Mouse (Mus musculus) kidney, embryonic 15.5 days (tissue): ENCODE data around the gene Slc5a4b. TPM values are rescaled to one million over a fixed set of nuclear protein-coding genes. Genes with fewer than 3 reads are reported as not detected.

Source experiments
- ATAC-seq: fragments of 200-750 bp; cut with Nextera tagmentation; replicated peaks from 2 replicates; pipeline ENCODE4 v1.8.0; 2017; ENCODE audit warnings: moderate TSS enrichment; ENCODE audit not compliant: low FRiP score
- H3K27ac ChIP-seq: fragments of 300-500 bp; sonication (generic); 2 replicates; pipeline ENCODE4 v1.5.1; 2015; ENCODE audit warnings: mild to moderate bottlenecking, inconsistent platforms
- H3K27me3 ChIP-seq: fragments of 300-500 bp; sonication (generic); 2 replicates; pipeline ENCODE4 v1.6.1; 2015; ENCODE audit warnings: inconsistent platforms
- H3K36me3 ChIP-seq: fragments of 300-500 bp; sonication (generic); 2 replicates; pipeline ENCODE4 v1.6.1; 2015; ENCODE audit warnings: inconsistent platforms
- H3K4me1 ChIP-seq: fragments of 300-500 bp; sonication (generic); 2 replicates; pipeline ENCODE4 v1.6.1; 2015; ENCODE audit warnings: inconsistent platforms
- H3K4me2 ChIP-seq: fragments of 300-500 bp; sonication (generic); 2 replicates; pipeline ENCODE4 v1.6.1; 2015; ENCODE audit warnings: moderate library complexity, mild to moderate bottlenecking, inconsistent platforms
- H3K4me3 ChIP-seq: fragments of 300-500 bp; sonication (generic); replicated peaks from 2 replicates; pipeline ENCODE4 v1.5.1; 2015; ENCODE audit warnings: mild to moderate bottlenecking, inconsistent platforms
- H3K9ac ChIP-seq: fragments of 300-500 bp; sonication (generic); 2 replicates; pipeline ENCODE4 v1.6.1; 2015; ENCODE audit warnings: mild to moderate bottlenecking, inconsistent platforms
- H3K9me3 ChIP-seq: fragments of 300-500 bp; sonication (generic); replicated peaks from 2 replicates; pipeline ENCODE4 v1.6.1; 2016; ENCODE audit warnings: inconsistent platforms
- WGBS: fragments of 180-500 bp; shearing (Covaris S2); methylation state at CpG from one replicate; pipeline ENCODE4 v1.1.7; 2015; ENCODE audit warnings: mixed read lengths; 5-methylcytosine and 5-hydroxymethylcytosine counted together
- microRNA-seq: library from miRNA; unstranded; fragments of <30 nt; microRNA quantifications from one replicate; pipeline ENCODE4, GENCODE M21; 2016
- polyA plus RNA-seq: library from polyadenylated mRNA; unstranded; fragments of >200 nt; fragmentation: Nextera tagmentation; extraction: Ambion mirVana; gene quantifications from 2 replicates; pipeline ENCODE4 v1.2.1, GENCODE M21; 2015

Gene Slc5a4b
- polyA plus RNA-seq, 1 experiment from 2014 or later = 0.18 TPM

DNA sequence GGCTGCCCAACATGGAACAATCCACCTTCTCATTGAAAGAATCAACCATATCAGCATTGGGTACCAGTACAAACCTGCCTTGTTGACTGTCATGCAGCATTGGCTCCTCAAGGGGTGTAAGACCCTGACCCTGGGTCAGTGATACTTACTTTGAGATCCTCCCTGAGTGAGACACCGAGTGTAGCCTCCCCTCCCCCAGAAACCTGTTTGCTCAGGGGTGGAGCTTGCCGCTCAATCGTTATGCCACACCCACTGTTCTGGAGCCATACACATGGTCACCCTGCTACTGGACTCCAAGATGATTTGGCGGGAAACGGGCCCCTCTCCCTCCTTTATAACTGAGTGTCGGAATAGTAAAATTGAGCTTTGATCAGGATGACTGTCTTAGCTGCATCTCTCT, 86.8 kb downstream of the Slc5a4b start:
- ATAC-seq = no peak
- H3K27ac ChIP-seq = no peak overlapping the region
- H3K9ac ChIP-seq = no peak overlapping the region
- no peak overlapping the region for H3K4me2 ChIP-seq
- H3K36me3 ChIP-seq = no peaks in the 10 kb centered on the region
- no peaks in the 10 kb centered on the region for H3K27me3 ChIP-seq
- no peak overlapping the region for H3K4me3 ChIP-seq
- WGBS = 86% methylated on average over 6 of the region's 6 CpGs
- peaks cover 6% of the 10 kb centered on the region; the same call in 1 of the 2 replicates for H3K9me3 ChIP-seq
- peaks cover 14% of the 10 kb centered on the region; the same call in 1 of the 2 replicates for H3K4me1 ChIP-seq

DNA sequence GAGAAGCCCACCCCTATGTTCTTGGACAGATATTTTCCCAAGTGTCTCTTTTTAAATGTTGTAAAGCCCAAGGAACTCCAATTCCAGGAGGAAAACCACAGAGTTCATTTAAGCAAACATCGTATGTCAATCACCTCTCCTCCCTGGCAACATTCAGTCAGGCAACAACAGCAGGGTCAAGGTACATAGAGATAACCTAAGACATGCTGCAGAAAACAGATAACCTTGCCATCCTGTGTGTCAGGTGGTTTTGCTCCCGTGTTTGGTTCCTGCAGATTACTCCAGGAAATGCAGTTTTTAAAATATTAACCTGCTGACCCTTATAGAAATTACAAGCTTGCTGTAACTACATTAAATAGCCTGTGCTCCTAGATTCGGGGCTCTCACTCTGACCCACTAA, 89.0 kb downstream of the Slc5a4b start:
- Histone ChIP-seq H3K27me3 (no peaks in the 10 kb centered on the region), H3K4me2 (no peak overlapping the region), H3K36me3 (no peaks in the 10 kb centered on the region), H3K4me1 (no peaks in the 10 kb centered on the region), H3K9me3 (peaks cover 6% of the 10 kb centered on the region; the same call in 1 of the 2 replicates), H3K9ac (no peak overlapping the region), H3K27ac (no peak overlapping the region), H3K4me3 (no peak overlapping the region)
- WGBS = 66% methylated on average over 3 of the region's 3 CpGs
- ATAC-seq = no peak

GRCm38 (mm10) chr10:76016886-76017285, 93.9 kb downstream of the Slc5a4b start:
- no peak overlapping the region for H3K4me2 ChIP-seq
- H3K9ac ChIP-seq = no peak overlapping the region
- WGBS = 87% methylated on average over 3 of the region's 3 CpGs
- H3K36me3 ChIP-seq = no peaks in the 10 kb centered on the region
- no peak overlapping the region for H3K27ac ChIP-seq
- no peak for ATAC-seq
- no peaks in the 10 kb centered on the region for H3K4me1 ChIP-seq
- no peaks in the 10 kb centered on the region for H3K27me3 ChIP-seq
- no peak overlapping the region for H3K4me3 ChIP-seq
- no peaks in the 10 kb centered on the region; the same call in 1 of the 2 replicates for H3K9me3 ChIP-seq

- Histone ChIP-seq H3K4me2 (no peak overlapping the region), H3K4me1 (no peaks in the 10 kb centered on the region), H3K9me3 (no peaks in the 10 kb centered on the region), H3K9ac (no peak overlapping the region), H3K36me3 (no peaks in the 10 kb centered on the region), H3K27ac (no peak overlapping the region), H3K4me3 (no peak overlapping the region), H3K27me3 (no peaks in the 10 kb centered on the region)
- no peak for ATAC-seq
- 66% methylated on average over 6 of the region's 6 CpGs for WGBS
Measured at GRCm38 (mm10) chr10:76012922-76013321, 97.8 kb downstream of the Slc5a4b start.

GRCm38 (mm10) chr10:76009812-76010211, 100.9 kb downstream of the Slc5a4b start:
- ATAC-seq = no peak
- Histone ChIP-seq H3K9ac (no peak overlapping the region), H3K27me3 (no peaks in the 10 kb centered on the region), H3K4me2 (no peak overlapping the region), H3K36me3 (no peaks in the 10 kb centered on the region), H3K4me1 (no peaks in the 10 kb centered on the region), H3K4me3 (no peak overlapping the region), H3K9me3 (no peaks in the 10 kb centered on the region), H3K27ac (no peak overlapping the region)
- WGBS = 84% methylated on average over 3 of the region's 3 CpGs

Small RNA genes lying within 50 kb of the gene (microRNA-seq; reads per million reads assigned to microRNA genes)
- not detected for gene Mir6409

Other genes with a start within 250 kb of the Slc5a4b start
- 3.3 and 5.0 TPM in 2 replicates for gene Derl3, start 217.5 kb downstream of the Slc5a4b start, polyA plus RNA-seq
- 219 and 239 TPM in 2 replicates for gene Smarcb1, start 189.3 kb downstream of the Slc5a4b start, polyA plus RNA-seq
- 140 and 148 TPM in 2 replicates for gene Chchd10, start 177.8 kb downstream of the Slc5a4b start, polyA plus RNA-seq
- 48.2 and 57.3 TPM in 2 replicates for gene Mmp11, start 174.5 kb downstream of the Slc5a4b start, polyA plus RNA-seq
- gene Gm867, start 170.3 kb downstream of the Slc5a4b start, polyA plus RNA-seq = 0.30 and 1.0 TPM in 2 replicates
- gene Vpreb3, start 167.9 kb downstream of the Slc5a4b start, polyA plus RNA-seq = 0.57 and 1.2 TPM in 2 replicates
- gene Gm5134, start 156.4 kb downstream of the Slc5a4b start, polyA plus RNA-seq = 0.05 TPM in 1 of 2 replicates, not detected in the other
- 24.6 and 24.9 TPM in 2 replicates for gene Zfp280b, start 78.3 kb downstream of the Slc5a4b start, polyA plus RNA-seq
- gene Slc5a4a, start 36.5 kb upstream of the Slc5a4b start, polyA plus RNA-seq = not detected in 2 replicates
- 54.5 and 58.9 TPM in 2 replicates for gene Prmt2, start 126.9 kb upstream of the Slc5a4b start, polyA plus RNA-seq
- gene S100b, start 142.9 kb upstream of the Slc5a4b start, polyA plus RNA-seq = 0.50 and 0.84 TPM in 2 replicates
- gene Dip2a, start 234.3 kb upstream of the Slc5a4b start, polyA plus RNA-seq = 9.7 and 11.3 TPM in 2 replicates